Mouse (Mus musculus): ENCODE data around the gene Srd5a1. TPM values are rescaled to one million over a fixed set of nuclear protein-coding genes. Genes with fewer than 3 reads are reported as not detected.
"Not testable (repeated sequence)": the region's sequence is repeated elsewhere in the genome, so short reads cannot be mapped to it uniquely, and the experiment has no call there.

Gene Srd5a1
- polyA plus RNA-seq, 1 experiment: 3.6 TPM

GRCm38 (mm10) chr13:69640126-69640525, 28.9 kb upstream of the Srd5a1 start:
- no peak overlapping the region for H3K27ac ChIP-seq (ENCODE audit: insufficient read depth, low read depth, low read length)
- no peaks in the 10 kb centered on the region for H3K4me1 ChIP-seq (ENCODE audit: control insufficient read depth, insufficient read depth, low read length)
- no peak overlapping the region for H3K4me3 ChIP-seq (ENCODE audit: insufficient read depth, low read length)
- TF ChIP-seq POLR2A (IDR thresholded peaks at IDR 0.05; ENCODE audit: borderline replicate concordance, low read depth, low read length) (no peak), CTCF (IDR thresholded peaks at IDR 0.05; ENCODE audit: low read depth, low read length) (no peak)

GRCm38 (mm10) chr13:69639251-69639650, 28.0 kb upstream of the Srd5a1 start:
- TF ChIP-seq CTCF (IDR thresholded peaks at IDR 0.05; ENCODE audit: low read depth, low read length) (no peak), POLR2A (IDR thresholded peaks at IDR 0.05; ENCODE audit: borderline replicate concordance, low read depth, low read length) (no peak)
- H3K27ac ChIP-seq (ENCODE audit: insufficient read depth, low read depth, low read length): no peak overlapping the region
- no peak overlapping the region for H3K4me3 ChIP-seq (ENCODE audit: insufficient read depth, low read length)
- H3K4me1 ChIP-seq (ENCODE audit: control insufficient read depth, insufficient read depth, low read length): no peaks in the 10 kb centered on the region

GRCm38 (mm10) chr13:69638108-69638626, 26.9 kb upstream of the Srd5a1 start:
- H3K4me1 ChIP-seq (ENCODE audit: control insufficient read depth, insufficient read depth, low read length): no peaks in the 10 kb centered on the region
- no peak overlapping the region for H3K27ac ChIP-seq (ENCODE audit: insufficient read depth, low read depth, low read length)
- TF ChIP-seq CTCF (IDR thresholded peaks at IDR 0.05; ENCODE audit: low read depth, low read length) (no peak), POLR2A (IDR thresholded peaks at IDR 0.05; ENCODE audit: borderline replicate concordance, low read depth, low read length) (no peak)
- H3K4me3 ChIP-seq (ENCODE audit: insufficient read depth, low read length): no peak overlapping the region

- Histone ChIP-seq H3K4me1 (ENCODE audit: control insufficient read depth, insufficient read depth, low read length) (no peaks in the 10 kb centered on the region), H3K27ac (ENCODE audit: insufficient read depth, low read depth, low read length) (no peak overlapping the region), H3K4me3 (ENCODE audit: insufficient read depth, low read length) (no peak overlapping the region)
- TF ChIP-seq POLR2A (IDR thresholded peaks at IDR 0.05; ENCODE audit: borderline replicate concordance, low read depth, low read length) (no peak), CTCF (IDR thresholded peaks at IDR 0.05; ENCODE audit: low read depth, low read length) (no peak)
These were observed 26.4 kb upstream of the Srd5a1 start for GRCm38 (mm10) chr13:69637657-69638056.

- TF ChIP-seq POLR2A (IDR thresholded peaks at IDR 0.05; ENCODE audit: borderline replicate concordance, low read depth, low read length) (no peak), CTCF (IDR thresholded peaks at IDR 0.05; ENCODE audit: low read depth, low read length) (no peak)
- no peak overlapping the region for H3K4me3 ChIP-seq (ENCODE audit: insufficient read depth, low read length)
- no peaks in the 10 kb centered on the region for H3K4me1 ChIP-seq (ENCODE audit: control insufficient read depth, insufficient read depth, low read length)
- no peak overlapping the region for H3K27ac ChIP-seq (ENCODE audit: insufficient read depth, low read depth, low read length)
These were observed 25.6 kb upstream of the Srd5a1 start for GRCm38 (mm10) chr13:69636816-69637215.

- H3K4me1 ChIP-seq (ENCODE audit: control insufficient read depth, insufficient read depth, low read length): no peaks in the 10 kb centered on the region
- H3K4me3 ChIP-seq (ENCODE audit: insufficient read depth, low read length): no peak overlapping the region
- H3K27ac ChIP-seq (ENCODE audit: insufficient read depth, low read depth, low read length): no peak overlapping the region
- TF ChIP-seq CTCF (IDR thresholded peaks at IDR 0.05; ENCODE audit: low read depth, low read length) (no peak), POLR2A (IDR thresholded peaks at IDR 0.05; ENCODE audit: borderline replicate concordance, low read depth, low read length) (no peak)
These were observed 25.1 kb upstream of the Srd5a1 start for GRCm38 (mm10) chr13:69636375-69636774.

GRCm38 (mm10) chr13:69635836-69636235, 24.6 kb upstream of the Srd5a1 start:
- not testable (repeated sequence) for H3K4me1 ChIP-seq (ENCODE audit: control insufficient read depth, insufficient read depth, low read length); H3K27ac ChIP-seq (ENCODE audit: insufficient read depth, low read depth, low read length); H3K4me3 ChIP-seq (ENCODE audit: insufficient read depth, low read length)

- Histone ChIP-seq H3K27ac (ENCODE audit: insufficient read depth, low read depth, low read length) (no peak overlapping the region), H3K4me1 (ENCODE audit: control insufficient read depth, insufficient read depth, low read length) (no peaks in the 10 kb centered on the region; the same call in 1 of the 2 replicates), H3K4me3 (ENCODE audit: insufficient read depth, low read length) (no peak overlapping the region)
- TF ChIP-seq POLR2A (IDR thresholded peaks at IDR 0.05; ENCODE audit: borderline replicate concordance, low read depth, low read length) (no peak), CTCF (IDR thresholded peaks at IDR 0.05; ENCODE audit: low read depth, low read length) (no peak)
These were observed 22.7 kb upstream of the Srd5a1 start for GRCm38 (mm10) chr13:69633988-69634387.

GRCm38 (mm10) chr13:69633551-69633950, 22.3 kb upstream of the Srd5a1 start:
- Histone ChIP-seq H3K4me3 (ENCODE audit: insufficient read depth, low read length) (no peak overlapping the region), H3K27ac (ENCODE audit: insufficient read depth, low read depth, low read length) (no peak overlapping the region), H3K4me1 (ENCODE audit: control insufficient read depth, insufficient read depth, low read length) (no peaks in the 10 kb centered on the region; the same call in 1 of the 2 replicates)
- no peak for TF ChIP-seq POLR2A (IDR thresholded peaks at IDR 0.05; ENCODE audit: borderline replicate concordance, low read depth, low read length)
- TF ChIP-seq CTCF (IDR thresholded peaks at IDR 0.05; ENCODE audit: low read depth, low read length): no peak

- Histone ChIP-seq H3K27ac (ENCODE audit: insufficient read depth, low read depth, low read length) (no peak overlapping the region), H3K4me3 (ENCODE audit: insufficient read depth, low read length) (no peak overlapping the region)
These were observed 20.4 kb upstream of the Srd5a1 start for GRCm38 (mm10) chr13:69631659-69632058.

GRCm38 (mm10) chr13:69631111-69631510, 19.9 kb upstream of the Srd5a1 start:
- Histone ChIP-seq H3K27ac (ENCODE audit: insufficient read depth, low read depth, low read length) (no peak overlapping the region), H3K4me3 (ENCODE audit: insufficient read depth, low read length) (no peak overlapping the region)
- TF ChIP-seq CTCF (IDR thresholded peaks at IDR 0.05; ENCODE audit: low read depth, low read length) (no peak), POLR2A (IDR thresholded peaks at IDR 0.05; ENCODE audit: borderline replicate concordance, low read depth, low read length) (no peak)

More at GRCm38 (mm10) chr13:69631659-69632058, 20.4 kb upstream of the Srd5a1 start:
- H3K4me1 ChIP-seq (ENCODE audit: control insufficient read depth, insufficient read depth, low read length): peaks cover 3% of the 10 kb centered on the region; the same call in 1 of the 2 replicates
- no peak for TF ChIP-seq POLR2A (IDR thresholded peaks at IDR 0.05; ENCODE audit: borderline replicate concordance, low read depth, low read length)
- TF ChIP-seq CTCF (IDR thresholded peaks at IDR 0.05; ENCODE audit: low read depth, low read length): no peak

More at GRCm38 (mm10) chr13:69631111-69631510, 19.9 kb upstream of the Srd5a1 start:
- H3K4me1 ChIP-seq (ENCODE audit: control insufficient read depth, insufficient read depth, low read length): peaks cover 3% of the 10 kb centered on the region; the same call in 1 of the 2 replicates

All from bone marrow macrophage, adult 2 months (primary cell).